Mouse (Mus musculus) bone marrow, adult 2 months (tissue): ENCODE measurements around the gene Ccdc136. TPM values are rescaled to one million over a fixed set of nuclear protein-coding genes. Genes with fewer than 3 reads are reported as not detected.
"Not testable (repeated sequence)": the region's sequence is repeated elsewhere in the genome, so short reads cannot be mapped to it uniquely, and the experiment has no call there.

Source experiments
- H3K27ac ChIP-seq: fragments of 200-500 bp; 2 replicates; pipeline ENCODE4 v1.5.1; 2012; ENCODE audit warnings: low read depth, mild to moderate bottlenecking, control low read depth, inconsistent platforms, low read length; ENCODE audit not compliant: control insufficient read depth, poor library complexity, insufficient read depth
- H3K4me1 ChIP-seq: fragments of 200-500 bp; 2 replicates; pipeline ENCODE4 v1.6.1; 2011; ENCODE audit warnings: low read length; ENCODE audit not compliant: control insufficient read depth, insufficient read depth
- H3K4me3 ChIP-seq: fragments of 200-500 bp; replicated peaks from 2 replicates; pipeline ENCODE3; 2011; ENCODE audit warnings: mild to moderate bottlenecking, low read depth, low read length, control low read depth; ENCODE audit not compliant: control insufficient read depth
- CTCF ChIP-seq: fragments of 200-500 bp; IDR thresholded peaks from 2 replicates; pipeline ENCODE4 v1.5.1; 2011; ENCODE audit warnings: low read length, control low read depth; ENCODE audit not compliant: control insufficient read depth, insufficient read depth
- POLR2A ChIP-seq: fragments of 200-500 bp; IDR thresholded peaks from 2 replicates; pipeline ENCODE4 v1.6.1; 2011; ENCODE audit warnings: low read depth, mild to moderate bottlenecking, control low read depth, low read length, borderline replicate concordance; ENCODE audit not compliant: control insufficient read depth
- WGBS: fragments of 180-500 bp; shearing (Covaris S2); methylation state at CpG from one replicate; pipeline ENCODE4 v1.1.7; 2018; 5-methylcytosine and 5-hydroxymethylcytosine counted together
- polyA plus RNA-seq: library from polyadenylated mRNA; stranded (reverse); fragments of >200 nt; gene quantifications from 2 replicates; pipeline ENCODE4 v1.2.4, GENCODE M21; 2011; ENCODE audit warnings: low replicate concordance; ENCODE audit not compliant: missing spikeins, insufficient read depth, insufficient read length

The Ccdc136 gene
- polyA plus RNA-seq, 1 experiment = 4.1 TPM

GRCm38 (mm10) chr6:29389425-29389824, 6.7 kb upstream of the Ccdc136 start:
- Histone ChIP-seq H3K27ac (no peak overlapping the region), H3K4me1 (no peaks in the 10 kb centered on the region), H3K4me3 (no peak overlapping the region)
- WGBS = 45% methylated on average over 9 of the region's 9 CpGs
- TF ChIP-seq POLR2A (no peak), CTCF (no peak)

- WGBS = 75% methylated on average over 1 of the region's 1 CpGs
- not testable (repeated sequence) for H3K4me1 ChIP-seq, H3K27ac ChIP-seq, H3K4me3 ChIP-seq
Observed at GRCm38 (mm10) chr6:29390500-29390899, 5.6 kb upstream of the Ccdc136 start.

- H3K4me3 ChIP-seq, H3K4me1 ChIP-seq, H3K27ac ChIP-seq: not testable (repeated sequence)
- WGBS = 68% methylated on average over 8 of the region's 8 CpGs
Observed at GRCm38 (mm10) chr6:29391241-29391640, 4.9 kb upstream of the Ccdc136 start.

DNA sequence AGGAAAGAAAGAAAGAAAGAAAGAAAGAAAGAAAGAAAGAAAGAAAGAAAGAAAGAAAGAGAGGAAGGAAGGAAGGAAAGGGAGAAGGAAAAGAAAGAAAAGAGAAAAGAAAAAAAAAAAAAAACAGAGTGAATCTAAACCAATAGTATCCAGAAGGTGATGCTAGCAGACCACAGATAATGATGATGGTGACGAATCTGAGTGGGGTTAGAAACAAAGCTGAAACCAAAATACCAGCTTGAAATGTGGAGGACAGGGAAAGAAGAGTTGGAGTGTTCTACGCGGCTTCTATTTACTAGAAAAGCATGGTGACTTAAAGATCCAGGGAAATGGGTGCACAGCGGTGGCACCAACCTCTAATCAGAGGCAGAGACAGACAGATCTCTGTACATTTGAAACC, 4.3 kb upstream of the Ccdc136 start:
- H3K4me3 ChIP-seq = no peak overlapping the region
- no peaks in the 10 kb centered on the region for H3K4me1 ChIP-seq
- no peak overlapping the region for H3K27ac ChIP-seq
- TF ChIP-seq CTCF = no peak
- no peak for TF ChIP-seq POLR2A
- 67% methylated on average over 4 of the region's 4 CpGs for WGBS

- Histone ChIP-seq H3K27ac (no peak overlapping the region), H3K4me3 (no peak overlapping the region), H3K4me1 (no peaks in the 10 kb centered on the region)
- no peak for TF ChIP-seq POLR2A
- no peak for TF ChIP-seq CTCF
- 73% methylated on average over 1 of the region's 1 CpGs for WGBS
Observed at GRCm38 (mm10) chr6:29394286-29394685, 1.8 kb upstream of the Ccdc136 start.

- no peak overlapping the region for H3K27ac ChIP-seq
- no peaks in the 10 kb centered on the region for H3K4me1 ChIP-seq
- 26% methylated on average over 24 of the region's 24 CpGs for WGBS
- H3K4me3 ChIP-seq = no peak overlapping the region
- TF ChIP-seq CTCF (no peak), POLR2A (no peak)
Observed at GRCm38 (mm10) chr6:29396714-29397540, 818 bp downstream of the Ccdc136 start.

GRCm38 (mm10) chr6:29397575-29397974, 1.5 kb downstream of the Ccdc136 start:
- WGBS = 63% methylated on average over 6 of the region's 6 CpGs
- no peak overlapping the region for H3K27ac ChIP-seq
- H3K4me1 ChIP-seq = no peaks in the 10 kb centered on the region
- no peak overlapping the region for H3K4me3 ChIP-seq
- TF ChIP-seq POLR2A (no peak), CTCF (no peak)

DNA sequence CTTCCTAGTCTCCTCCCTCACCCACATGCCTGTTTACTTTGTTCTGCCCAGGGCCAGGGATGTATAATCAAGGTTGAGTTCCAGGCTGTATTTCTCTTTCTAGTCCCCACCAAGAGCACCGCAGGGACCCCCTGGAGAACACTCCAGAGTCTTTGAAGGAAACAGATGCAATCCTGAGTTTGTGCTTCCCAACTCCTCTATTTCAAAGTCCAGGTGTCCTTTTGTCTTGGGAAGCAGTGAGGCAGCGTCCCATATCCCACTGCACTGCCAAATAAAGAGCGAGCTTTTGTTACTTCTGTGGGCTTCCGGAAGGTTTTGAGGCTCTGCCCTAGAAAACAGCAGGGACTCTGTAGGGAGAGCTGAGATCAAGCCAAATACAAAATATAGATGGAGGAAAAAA, 3.7 kb downstream of the Ccdc136 start:
- 81% methylated on average over 4 of the region's 4 CpGs for WGBS
- H3K27ac ChIP-seq = no peak overlapping the region
- TF ChIP-seq POLR2A (no peak), CTCF (no peak)
- H3K4me3 ChIP-seq = no peak overlapping the region
- H3K4me1 ChIP-seq = no peaks in the 10 kb centered on the region

- WGBS = 18% methylated on average over 34 of the region's 34 CpGs
- no peak overlapping the region for H3K27ac ChIP-seq
- H3K4me1 ChIP-seq = no peaks in the 10 kb centered on the region
- TF ChIP-seq POLR2A = no peak
- no peak overlapping the region for H3K4me3 ChIP-seq
Observed at GRCm38 (mm10) chr6:29402693-29403342, 6.7 kb downstream of the Ccdc136 start.
